Mouse (Mus musculus) olfactory bulb, adult 2 months (tissue): ENCODE measurements around the gene Wdfy2.

Experiments used
- CTCF ChIP-seq: fragments of 200-500 bp; IDR thresholded peaks from 2 replicates; pipeline ENCODE4 v1.5.1; 2012; ENCODE audit warnings: low read depth, mild to moderate bottlenecking, low read length, moderate library complexity; ENCODE audit not compliant: insufficient read depth
- POLR2A ChIP-seq: fragments of 200-500 bp; IDR thresholded peaks from 2 replicates; pipeline ENCODE4 v1.6.1; 2012; ENCODE audit warnings: mild to moderate bottlenecking, low read depth, low read length, moderate library complexity; ENCODE audit not compliant: insufficient read depth

- TF ChIP-seq POLR2A (no peak), CTCF (no peak)
Measured at GRCm38 (mm10) chr14:62871932-62872331, 34.5 kb downstream of the Wdfy2 start.
